Mouse (Mus musculus) CH12.LX (cell line): ENCODE measurements at regions not wholly inside any gene's neighbourhood (a gene's known extent, or its start where the extent isn't known, plus 50 kb on each side); places are given as distances from the start of the nearest gene placed in this dataset.

Experiments
- DNase-seq: peaks from one replicate; pipeline ENCODE4 v3.0.0-alpha.2; 2013; ENCODE audit errors: extremely low read depth
- H3K27ac ChIP-seq: 2 replicates; pipeline ENCODE4 v1.5.1; 2012; ENCODE audit warnings: low read depth, mild to moderate bottlenecking, control low read depth, moderate library complexity; ENCODE audit not compliant: insufficient read depth
- H3K27me3 ChIP-seq: replicated peaks from 2 replicates; pipeline ENCODE3; 2012; ENCODE audit warnings: inconsistent platforms
- H3K36me3 ChIP-seq, 2 experiments: replicated peaks in 1 of 2; 2 replicates each; pipeline versions ENCODE3 to v1.6.1; 2012; ENCODE audit warnings: inconsistent platforms in 1 of 2, low read length in 1 of 2, mild to moderate bottlenecking in 1 of 2, mixed read lengths in 1 of 2, moderate library complexity in 1 of 2; ENCODE audit not compliant: control insufficient read depth in 1 of 2, insufficient read depth in 1 of 2
- H3K4me1 ChIP-seq, 2 experiments: 2 replicates each; pipeline ENCODE4 v1.6.1; 2012; ENCODE audit warnings: inconsistent platforms in 1 of 2, moderate library complexity in 1 of 2; ENCODE audit not compliant: insufficient read depth in 2 of 2, control insufficient read depth in 1 of 2
- H3K4me2 ChIP-seq: 2 replicates; pipeline ENCODE4 v1.6.1; 2012; ENCODE audit warnings: low read depth, mild to moderate bottlenecking, control low read depth; ENCODE audit not compliant: poor library complexity, insufficient read depth, severe bottlenecking
- H3K4me3 ChIP-seq, 3 experiments: fragments of 150-350 bp in 1 of 3; sonication (generic) in 1 of 3; replicated peaks in 1 of 3; 2 replicates each; pipeline versions ENCODE3 to v1.5.1; 2011 to 2012; ENCODE audit warnings: low read depth in 2 of 3, low read length in 2 of 3, mild to moderate bottlenecking in 2 of 3, moderate library complexity in 2 of 3, control low read depth in 1 of 3, improper control_type of control experiment in 1 of 3, inconsistent platforms in 1 of 3, mixed read lengths in 1 of 3; ENCODE audit not compliant: poor library complexity in 1 of 3
- H3K79me2 ChIP-seq: replicated peaks from 2 replicates; pipeline ENCODE4 v1.6.1; 2012; ENCODE audit warnings: mild to moderate bottlenecking, moderate library complexity; ENCODE audit not compliant: control insufficient read depth, poor library complexity, insufficient read depth, severe bottlenecking; ENCODE audit errors: extremely low read depth
- H3K9ac ChIP-seq: 2 replicates; pipeline ENCODE4 v1.6.1; 2012; ENCODE audit warnings: low read depth, mild to moderate bottlenecking, control low read depth, moderate library complexity; ENCODE audit not compliant: insufficient read depth
- H3K9me3 ChIP-seq: replicated peaks from 2 replicates; pipeline ENCODE3; 2012; ENCODE audit warnings: low read length, inconsistent platforms, mixed read lengths
- BHLHE40 ChIP-seq: IDR thresholded peaks from 2 replicates; pipeline ENCODE4 v1.6.1; 2011; ENCODE audit warnings: mild to moderate bottlenecking, low read depth, low read length, improper control_type of control experiment
- CHD1 ChIP-seq: IDR thresholded peaks from 2 replicates; pipeline ENCODE4 v1.6.1; 2012; ENCODE audit warnings: low read depth, low read length, improper control_type of control experiment, inconsistent platforms
- CHD2 ChIP-seq: IDR thresholded peaks from 2 replicates; pipeline ENCODE4 v1.6.1; 2011; ENCODE audit warnings: low read length, improper control_type of control experiment
- CTCF ChIP-seq, 2 experiments: IDR thresholded peaks in 1 of 2; conservative IDR thresholded peaks in 1 of 2; 2 replicates each; pipeline ENCODE4 v1.5.1; 2011 to 2012; ENCODE audit warnings: low read depth in 2 of 2, low read length in 2 of 2, improper control_type of control experiment in 1 of 2, inconsistent platforms in 1 of 2, mild to moderate bottlenecking in 1 of 2, moderate library complexity in 1 of 2
- EP300 ChIP-seq: IDR thresholded peaks from 2 replicates; pipeline ENCODE4 v1.6.1; 2011; ENCODE audit warnings: low read length, improper control_type of control experiment
- GABPA ChIP-seq: IDR thresholded peaks from 2 replicates; pipeline ENCODE4 v1.6.1; 2012; ENCODE audit warnings: low read depth, low read length, improper control_type of control experiment, inconsistent platforms; ENCODE audit not compliant: insufficient replicate concordance
- HCFC1 ChIP-seq: IDR thresholded peaks from 2 replicates; pipeline ENCODE4 v1.6.1; 2012; ENCODE audit warnings: low read depth, mild to moderate bottlenecking, inconsistent platforms, low read length, improper control_type of control experiment
- IRF4 ChIP-seq: IDR thresholded peaks from 2 replicates; pipeline ENCODE4 v1.6.1; 2014; ENCODE audit warnings: low read depth, mild to moderate bottlenecking, inconsistent platforms, low read length, improper control_type of control experiment
- JUN ChIP-seq: IDR thresholded peaks from 2 replicates; pipeline ENCODE4 v1.6.1; 2011; ENCODE audit warnings: low read depth, mild to moderate bottlenecking, low read length, improper control_type of control experiment, moderate library complexity; ENCODE audit not compliant: insufficient read depth
- JUND ChIP-seq: conservative IDR thresholded peaks from 2 replicates; pipeline ENCODE4 v1.6.1; 2011; ENCODE audit warnings: low read depth, low read length, improper control_type of control experiment
- MAFK ChIP-seq: IDR thresholded peaks from 2 replicates; pipeline ENCODE4 v1.6.1; 2011; ENCODE audit warnings: low read length, improper control_type of control experiment; ENCODE audit not compliant: insufficient replicate concordance
- MAX ChIP-seq: IDR thresholded peaks from 2 replicates; pipeline ENCODE4 v1.6.1; 2011; ENCODE audit warnings: low read length, improper control_type of control experiment
- MAZ ChIP-seq: IDR thresholded peaks from 2 replicates; pipeline ENCODE4 v1.6.1; 2012; ENCODE audit warnings: low read depth, mild to moderate bottlenecking, inconsistent platforms, low read length, improper control_type of control experiment, moderate library complexity
- MEF2A ChIP-seq: IDR thresholded peaks from 2 replicates; pipeline ENCODE4 v1.6.1; 2014; ENCODE audit warnings: low read depth, mild to moderate bottlenecking, inconsistent platforms, low read length, improper control_type of control experiment, borderline replicate concordance
- MYC ChIP-seq: IDR thresholded peaks from 2 replicates; pipeline ENCODE4 v1.6.1; 2011; ENCODE audit warnings: low read depth, mild to moderate bottlenecking, improper control_type of control experiment, low read length
- NELFE ChIP-seq: IDR thresholded peaks from 2 replicates; pipeline ENCODE4 v1.6.1; 2011; ENCODE audit warnings: low read depth, low read length, improper control_type of control experiment
- NRF1 ChIP-seq: IDR thresholded peaks from 2 replicates; pipeline ENCODE4 v1.6.1; 2014; ENCODE audit warnings: low read depth, mild to moderate bottlenecking, inconsistent platforms, low read length, improper control_type of control experiment, moderate library complexity
- RAD21 ChIP-seq: IDR thresholded peaks from 2 replicates; pipeline ENCODE4 v1.6.1; 2011; ENCODE audit warnings: low read depth, mild to moderate bottlenecking, low read length, improper control_type of control experiment, moderate library complexity
- RCOR1 ChIP-seq: conservative IDR thresholded peaks from 2 replicates; pipeline ENCODE4 v1.6.1; 2012; ENCODE audit warnings: low read depth, mild to moderate bottlenecking, inconsistent platforms, low read length, improper control_type of control experiment
- SIN3A ChIP-seq: IDR thresholded peaks from 2 replicates; pipeline ENCODE4 v1.6.1; 2012; ENCODE audit warnings: low read length, improper control_type of control experiment, inconsistent platforms
- SMC3 ChIP-seq: IDR thresholded peaks from 2 replicates; pipeline ENCODE4 v1.6.1; 2011; ENCODE audit warnings: low read depth, low read length, improper control_type of control experiment
- TCF12 ChIP-seq: IDR thresholded peaks from 2 replicates; pipeline ENCODE4 v1.6.1; 2014; ENCODE audit warnings: low read depth, mild to moderate bottlenecking, inconsistent platforms, low read length, improper control_type of control experiment
- UBTF ChIP-seq: IDR thresholded peaks from 2 replicates; pipeline ENCODE4 v1.6.1; 2012; ENCODE audit warnings: low read depth, mild to moderate bottlenecking, inconsistent platforms, low read length, improper control_type of control experiment, moderate library complexity
- USF1 ChIP-seq: IDR thresholded peaks from 2 replicates; pipeline ENCODE4 v1.6.1; 2014; ENCODE audit warnings: low read depth, mild to moderate bottlenecking, inconsistent platforms, low read length, improper control_type of control experiment
- ZC3H11A ChIP-seq: IDR thresholded peaks from 2 replicates; pipeline ENCODE4 v1.6.1; 2012; ENCODE audit warnings: low read depth, mild to moderate bottlenecking, inconsistent platforms, low read length, improper control_type of control experiment
- ZKSCAN1 ChIP-seq: IDR thresholded peaks from 2 replicates; pipeline ENCODE4 v1.6.1; 2012; ENCODE audit warnings: low read depth, inconsistent platforms, low read length, improper control_type of control experiment, borderline replicate concordance
- ZMIZ1 ChIP-seq: IDR thresholded peaks from 2 replicates; pipeline ENCODE4 v1.6.1; 2012; ENCODE audit warnings: low read depth, mild to moderate bottlenecking, inconsistent platforms, low read length, improper control_type of control experiment
- ZNF384 ChIP-seq: IDR thresholded peaks from 2 replicates; pipeline ENCODE4 v1.6.1; 2012; ENCODE audit warnings: low read depth, low read length, improper control_type of control experiment, inconsistent platforms
- dilution Hi-C: fragments of 300-500 bp; cut with MboI; formaldehyde crosslinking; loops from 2 replicates; pipeline ENCODE4 v1.14.3; 2020; ENCODE audit warnings: low sequenced_read_pairs; ENCODE audit not compliant: extremely low pct_unique_long_range_greater_than_20kb, extremely low pct_ligation_motif_present
- in situ Hi-C: fragments of 300-500 bp; cut with MboI; formaldehyde crosslinking; loops from 3 replicates; pipeline ENCODE4 v1.14.3; 2019; ENCODE audit warnings: low sequenced_read_pairs, low pct_ligation_motif_present, low pct_unique_long_range_greater_than_20kb, mixed read lengths

DNA sequence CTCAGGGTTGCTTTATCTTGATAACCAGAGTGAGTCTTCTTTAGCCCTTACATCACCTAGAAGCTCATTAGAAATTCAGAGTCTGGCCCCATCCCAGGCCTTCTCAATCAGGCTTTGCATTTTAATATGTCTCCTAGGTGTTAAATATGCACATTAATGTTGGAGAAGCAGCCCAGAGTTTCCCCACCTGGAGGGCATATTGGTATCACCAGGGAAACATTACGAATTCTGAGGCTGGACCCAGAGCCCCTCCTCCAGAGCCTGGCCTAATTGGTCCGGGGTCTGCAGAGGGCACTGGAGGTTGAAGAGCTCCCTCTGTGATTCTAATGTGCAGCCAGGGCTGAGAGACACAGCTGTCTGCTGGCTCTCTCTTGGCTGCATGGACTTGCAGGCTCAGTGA is 478.1 kb downstream of the Fut8 start:
- DNase-seq: no peak
- TF ChIP-seq UBTF (no peak), CHD2 (no peak), USF1 (no peak), MYC (no peak), ZNF384 (no peak), ZC3H11A (no peak), MAFK (no peak), RCOR1 (no peak), JUND (no peak), MAZ (no peak), CHD1 (no peak), ZKSCAN1 (no peak), GABPA (no peak), TCF12 (no peak), RAD21 (no peak), ZMIZ1 (no peak), EP300 (no peak), MAX (no peak), MEF2A (no peak), BHLHE40 (no peak)
- in situ Hi-C loops (no loop called here), dilution Hi-C loops (no loop called here)
- H3K36me3 ChIP-seq: no peaks in the 10 kb centered on the region
- no peaks in the 10 kb centered on the region for H3K27me3 ChIP-seq
- H3K4me1 ChIP-seq: no peaks in the 10 kb centered on the region
- no peak overlapping the region for H3K9ac ChIP-seq
- no peaks in the 10 kb centered on the region for H3K9me3 ChIP-seq
- H3K79me2 ChIP-seq: no peaks in the 10 kb centered on the region
- H3K4me2 ChIP-seq: no peak overlapping the region
- no peak overlapping the region for H3K27ac ChIP-seq
- no peak overlapping the region for H3K4me3 ChIP-seq

DNA sequence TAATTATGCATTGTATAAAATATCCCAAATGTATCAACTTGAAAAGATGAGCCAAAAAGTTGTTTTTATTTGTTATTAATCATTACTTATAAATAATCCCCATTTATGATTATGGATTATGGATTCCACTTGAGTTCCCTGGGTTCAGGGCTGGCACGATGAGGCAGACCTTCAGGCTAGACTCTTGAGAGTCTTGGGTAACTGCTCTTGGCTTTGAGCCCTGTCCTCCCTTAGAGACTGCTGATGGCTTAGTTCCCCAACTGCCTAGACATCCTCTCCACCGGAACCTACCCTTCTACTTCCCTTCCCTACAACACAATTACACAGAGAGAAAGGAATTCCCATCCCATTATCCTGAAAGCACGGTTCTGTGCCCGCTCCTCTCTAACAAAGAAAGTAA is 466.3 kb upstream of the Gm6657 start:
- no peaks in the 10 kb centered on the region for H3K4me1 ChIP-seq
- in situ Hi-C loops: no loop called here
- no peak overlapping the region for H3K4me3 ChIP-seq
- no peaks in the 10 kb centered on the region for H3K79me2 ChIP-seq
- TF ChIP-seq GABPA: no peak
- no peak for TF ChIP-seq HCFC1
- TF ChIP-seq IRF4: no peak
- no peak for TF ChIP-seq SIN3A
- no peak for TF ChIP-seq NELFE
- TF ChIP-seq ZKSCAN1: no peak
- TF ChIP-seq BHLHE40: no peak
- TF ChIP-seq CHD2: no peak
- no peak for TF ChIP-seq UBTF
- TF ChIP-seq RAD21: no peak
- TF ChIP-seq TCF12: no peak
- TF ChIP-seq CTCF (conservative IDR thresholded peaks at IDR 0.05 in 1 of 2, IDR thresholded peaks at IDR 0.05 in 1 of 2; ENCODE audit: low read depth in 2 of 2, low read length in 2 of 2): no peak
- no peak for TF ChIP-seq JUN
- TF ChIP-seq NRF1: no peak
- TF ChIP-seq SMC3: no peak
- no peak for TF ChIP-seq USF1
- no peak for TF ChIP-seq ZNF384
- no peak for TF ChIP-seq JUND
- TF ChIP-seq MAFK: no peak
- no peak overlapping the region for H3K27ac ChIP-seq
- H3K4me2 ChIP-seq: no peak overlapping the region
- H3K9ac ChIP-seq: no peak overlapping the region
- dilution Hi-C loops: no loop called here
- H3K27me3 ChIP-seq: no peaks in the 10 kb centered on the region
- H3K9me3 ChIP-seq: peaks cover 4% of the 10 kb centered on the region
- no peak for DNase-seq
- H3K36me3 ChIP-seq: no peaks in the 10 kb centered on the region
